Mouse (Mus musculus): Measurements from ENCODE around the gene Itpr3. TPM values are rescaled to one million over a fixed set of nuclear protein-coding genes. Genes with fewer than 3 reads are reported as not detected.

Gene Itpr3
- polyA plus RNA-seq, 1 experiment from 2014 or later: 8.3 TPM

- no peak for ATAC-seq (replicated peaks; ENCODE audit: low FRiP score)
Observed at GRCm38 (mm10) chr17:27074849-27075745, 18.0 kb downstream of the Itpr3 start.

GRCm38 (mm10) chr17:27077133-27077532 lies 20.0 kb downstream of the Itpr3 start:
- H3K9ac ChIP-seq: no peak overlapping the region
- 94% methylated on average over 7 of the region's 7 CpGs for WGBS
- peaks cover 46% of the 10 kb centered on the region for H3K4me1 ChIP-seq
- no peaks in the 10 kb centered on the region for H3K9me3 ChIP-seq (replicated peaks)
- no peak overlapping the region for H3K4me2 ChIP-seq
- no peaks in the 10 kb centered on the region for H3K27me3 ChIP-seq
- peaks cover 11% of the 10 kb centered on the region for H3K36me3 ChIP-seq
- no peak for ATAC-seq (replicated peaks; ENCODE audit: low FRiP score)
- no peak overlapping the region for H3K4me3 ChIP-seq (replicated peaks)
- H3K27ac ChIP-seq: no peak overlapping the region

More at GRCm38 (mm10) chr17:27074849-27075745, 18.0 kb downstream of the Itpr3 start:
- Histone ChIP-seq H3K27ac (peak overlapping the region; percentile 68; the same call in 1 of the 2 replicates), H3K9me3 (replicated peaks) (no peaks in the 10 kb centered on the region), H3K4me1 (peaks cover 36% of the 10 kb centered on the region), H3K4me2 (no peak overlapping the region), H3K27me3 (no peaks in the 10 kb centered on the region), H3K9ac (no peak overlapping the region), H3K4me3 (replicated peaks) (no peak overlapping the region), H3K36me3 (peaks cover 11% of the 10 kb centered on the region)
- 73% methylated on average over 17 of the region's 17 CpGs for WGBS

GRCm38 (mm10) chr17:27077920-27078319 lies 20.8 kb downstream of the Itpr3 start:
- Histone ChIP-seq H3K9ac (no peak overlapping the region), H3K4me2 (no peak overlapping the region), H3K27ac (no peak overlapping the region), H3K9me3 (replicated peaks) (no peaks in the 10 kb centered on the region), H3K27me3 (no peaks in the 10 kb centered on the region), H3K4me1 (peaks cover 51% of the 10 kb centered on the region), H3K36me3 (peaks cover 11% of the 10 kb centered on the region), H3K4me3 (replicated peaks) (no peak overlapping the region)
- no peak for ATAC-seq (replicated peaks; ENCODE audit: low FRiP score)
- WGBS: 85% methylated on average over 6 of the region's 6 CpGs

- Histone ChIP-seq H3K36me3 (peaks cover 11% of the 10 kb centered on the region), H3K9me3 (replicated peaks) (no peaks in the 10 kb centered on the region), H3K27ac (no peak overlapping the region), H3K4me3 (replicated peaks) (no peak overlapping the region), H3K9ac (no peak overlapping the region), H3K4me2 (no peak overlapping the region), H3K4me1 (peaks cover 50% of the 10 kb centered on the region), H3K27me3 (no peaks in the 10 kb centered on the region)
- 80% methylated on average over 6 of the region's 6 CpGs for WGBS
- no peak for ATAC-seq (replicated peaks; ENCODE audit: low FRiP score)
Observed at GRCm38 (mm10) chr17:27078499-27078898, 21.4 kb downstream of the Itpr3 start.

- Histone ChIP-seq H3K9me3 (replicated peaks) (no peaks in the 10 kb centered on the region), H3K4me1 (peaks cover 35% of the 10 kb centered on the region), H3K4me2 (no peak overlapping the region), H3K4me3 (replicated peaks) (no peak overlapping the region), H3K9ac (no peak overlapping the region), H3K27ac (peak overlapping the region; percentile 60), H3K27me3 (no peaks in the 10 kb centered on the region), H3K36me3 (peaks cover 9% of the 10 kb centered on the region)
- 71% methylated on average over 5 of the region's 5 CpGs for WGBS
- ATAC-seq (replicated peaks; ENCODE audit: low FRiP score): no peak
Observed at GRCm38 (mm10) chr17:27081868-27082267, 24.8 kb downstream of the Itpr3 start.

- Histone ChIP-seq H3K4me3 (replicated peaks) (no peak overlapping the region), H3K27ac (peak overlapping the region; percentile 18; the same call in 1 of the 2 replicates), H3K4me2 (no peak overlapping the region), H3K4me1 (peaks cover 38% of the 10 kb centered on the region), H3K36me3 (peaks cover 2% of the 10 kb centered on the region), H3K27me3 (no peaks in the 10 kb centered on the region), H3K9ac (no peak overlapping the region), H3K9me3 (replicated peaks) (no peaks in the 10 kb centered on the region)
- 57% methylated on average over 8 of the region's 8 CpGs for WGBS
- ATAC-seq (replicated peaks; ENCODE audit: low FRiP score): no peak
Observed at GRCm38 (mm10) chr17:27082796-27083195, 25.7 kb downstream of the Itpr3 start.

GRCm38 (mm10) chr17:27083601-27084000 lies 26.5 kb downstream of the Itpr3 start:
- ATAC-seq (replicated peaks; ENCODE audit: low FRiP score): no peak

GRCm38 (mm10) chr17:27085676-27086075 lies 28.6 kb downstream of the Itpr3 start:
- H3K4me1 ChIP-seq: peaks cover 30% of the 10 kb centered on the region
- H3K4me2 ChIP-seq: no peak overlapping the region
- no peak for ATAC-seq (replicated peaks; ENCODE audit: low FRiP score)
- 68% methylated on average over 2 of the region's 2 CpGs for WGBS
- H3K27me3 ChIP-seq: no peaks in the 10 kb centered on the region
- no peak overlapping the region for H3K27ac ChIP-seq
- no peak overlapping the region for H3K9ac ChIP-seq
- H3K4me3 ChIP-seq (replicated peaks): no peak overlapping the region
- peaks cover 16% of the 10 kb centered on the region for H3K36me3 ChIP-seq
- no peaks in the 10 kb centered on the region for H3K9me3 ChIP-seq (replicated peaks)

More at GRCm38 (mm10) chr17:27083601-27084000, 26.5 kb downstream of the Itpr3 start:
- H3K27ac ChIP-seq: peak overlapping the region; percentile 27; the same call in 1 of the 2 replicates
- no peak overlapping the region for H3K9ac ChIP-seq
- peaks cover 38% of the 10 kb centered on the region for H3K4me1 ChIP-seq
- H3K4me2 ChIP-seq: no peak overlapping the region
- H3K36me3 ChIP-seq: no peaks in the 10 kb centered on the region
- no peak overlapping the region for H3K4me3 ChIP-seq (replicated peaks)
- WGBS: 75% methylated on average over 9 of the region's 9 CpGs
- no peaks in the 10 kb centered on the region for H3K27me3 ChIP-seq
- H3K9me3 ChIP-seq (replicated peaks): no peaks in the 10 kb centered on the region

- H3K4me3 ChIP-seq (replicated peaks): no peak overlapping the region
- ATAC-seq (replicated peaks; ENCODE audit: low FRiP score): no peak
Observed at GRCm38 (mm10) chr17:27087426-27087825, 30.3 kb downstream of the Itpr3 start.

GRCm38 (mm10) chr17:27090068-27090467 lies 33.0 kb downstream of the Itpr3 start:
- no peak for ATAC-seq (replicated peaks; ENCODE audit: low FRiP score)
- no peaks in the 10 kb centered on the region for H3K9me3 ChIP-seq (replicated peaks)
- 67% methylated on average over 9 of the region's 9 CpGs for WGBS
- no peak overlapping the region for H3K27ac ChIP-seq
- peaks cover 45% of the 10 kb centered on the region for H3K36me3 ChIP-seq
- no peaks in the 10 kb centered on the region for H3K27me3 ChIP-seq
- peaks cover 3% of the 10 kb centered on the region; the same call in 1 of the 2 replicates for H3K4me1 ChIP-seq
- H3K4me3 ChIP-seq (replicated peaks): no peak overlapping the region
- no peak overlapping the region for H3K4me2 ChIP-seq
- no peak overlapping the region for H3K9ac ChIP-seq

More at GRCm38 (mm10) chr17:27087426-27087825, 30.3 kb downstream of the Itpr3 start:
- Histone ChIP-seq H3K4me2 (no peak overlapping the region), H3K4me1 (peaks cover 20% of the 10 kb centered on the region), H3K9ac (no peak overlapping the region), H3K9me3 (replicated peaks) (no peaks in the 10 kb centered on the region), H3K36me3 (peaks cover 31% of the 10 kb centered on the region), H3K27ac (no peak overlapping the region), H3K27me3 (no peaks in the 10 kb centered on the region)
- 44% methylated on average over 12 of the region's 12 CpGs for WGBS

GRCm38 (mm10) chr17:27095690-27096089 lies 38.6 kb downstream of the Itpr3 start:
- Histone ChIP-seq H3K4me1 (no peaks in the 10 kb centered on the region), H3K9me3 (replicated peaks) (no peaks in the 10 kb centered on the region), H3K4me2 (no peak overlapping the region), H3K27me3 (no peaks in the 10 kb centered on the region), H3K9ac (no peak overlapping the region), H3K36me3 (peaks cover 48% of the 10 kb centered on the region), H3K4me3 (replicated peaks) (no peak overlapping the region), H3K27ac (no peak overlapping the region)
- peak; percentile 42; the same call in 1 of the 2 replicates for ATAC-seq (replicated peaks; ENCODE audit: low FRiP score)
- 33% methylated on average over 13 of the region's 13 CpGs for WGBS

GRCm38 (mm10) chr17:27101675-27102074 lies 44.6 kb downstream of the Itpr3 start:
- H3K36me3 ChIP-seq: peaks cover 35% of the 10 kb centered on the region
- no peaks in the 10 kb centered on the region for H3K9me3 ChIP-seq (replicated peaks)
- no peak overlapping the region for H3K9ac ChIP-seq
- WGBS: 73% methylated on average over 5 of the region's 5 CpGs
- H3K4me3 ChIP-seq (replicated peaks): no peak overlapping the region
- no peaks in the 10 kb centered on the region for H3K4me1 ChIP-seq
- H3K4me2 ChIP-seq: no peak overlapping the region
- H3K27ac ChIP-seq: no peak overlapping the region
- no peaks in the 10 kb centered on the region for H3K27me3 ChIP-seq
- no peak for ATAC-seq (replicated peaks; ENCODE audit: low FRiP score)
